Mouse (Mus musculus) embryonic facial prominence, embryonic 15.5 days (tissue): ENCODE results near the gene Gm20843. TPM values are rescaled to one million over a fixed set of nuclear protein-coding genes. Genes with fewer than 3 reads are reported as not detected.
"Not testable (repeated sequence)": the region's sequence is repeated elsewhere in the genome, so short reads cannot be mapped to it uniquely, and the experiment has no call there.

ENCODE experiments used
- ATAC-seq: fragments of 200-750 bp; cut with Nextera tagmentation; 2 replicates; pipeline ENCODE4 v1.8.0; 2017; ENCODE audit warnings: low read depth, moderate TSS enrichment; ENCODE audit not compliant: insufficient number of reproducible peaks, low FRiP score, low TSS enrichment
- H3K27ac ChIP-seq: fragments of 300-500 bp; sonication (generic); replicated peaks from 2 replicates; pipeline ENCODE4 v1.5.1; 2015; ENCODE audit warnings: mild to moderate bottlenecking, inconsistent platforms
- H3K27me3 ChIP-seq: fragments of 300-500 bp; sonication (generic); 2 replicates; pipeline ENCODE4 v1.6.1; 2015; ENCODE audit warnings: inconsistent platforms
- H3K36me3 ChIP-seq: fragments of 300-500 bp; sonication (generic); 2 replicates; pipeline ENCODE4 v1.6.1; 2015; ENCODE audit warnings: mild to moderate bottlenecking, inconsistent platforms
- H3K4me1 ChIP-seq: fragments of 300-500 bp; sonication (generic); 2 replicates; pipeline ENCODE4 v1.6.1; 2015; ENCODE audit warnings: inconsistent platforms
- H3K4me2 ChIP-seq: fragments of 300-500 bp; sonication (generic); replicated peaks from 2 replicates; pipeline ENCODE4 v1.6.1; 2015; ENCODE audit warnings: mild to moderate bottlenecking, inconsistent platforms
- H3K4me3 ChIP-seq: fragments of 300-500 bp; sonication (generic); replicated peaks from 2 replicates; pipeline ENCODE4 v1.5.1; 2015; ENCODE audit warnings: mild to moderate bottlenecking, inconsistent platforms
- H3K9ac ChIP-seq: fragments of 300-500 bp; sonication (generic); 2 replicates; pipeline ENCODE4 v1.6.1; 2015; ENCODE audit warnings: inconsistent platforms
- H3K9me3 ChIP-seq: fragments of 300-500 bp; sonication (generic); replicated peaks from 2 replicates; pipeline ENCODE4 v1.6.1; 2016; ENCODE audit warnings: inconsistent platforms
- WGBS: fragments of 180-500 bp; shearing (Covaris S2); methylation state at CpG from one replicate; pipeline ENCODE4 v1.1.7; 2015; 5-methylcytosine and 5-hydroxymethylcytosine counted together
- polyA plus RNA-seq: library from polyadenylated mRNA; unstranded; fragments of >200 nt; fragmentation: Nextera tagmentation; extraction: Ambion mirVana; gene quantifications from 2 replicates; pipeline ENCODE4 v1.2.1, GENCODE M21; 2015

Gm20843 gene
- not detected in 2 replicates for polyA plus RNA-seq

DNA sequence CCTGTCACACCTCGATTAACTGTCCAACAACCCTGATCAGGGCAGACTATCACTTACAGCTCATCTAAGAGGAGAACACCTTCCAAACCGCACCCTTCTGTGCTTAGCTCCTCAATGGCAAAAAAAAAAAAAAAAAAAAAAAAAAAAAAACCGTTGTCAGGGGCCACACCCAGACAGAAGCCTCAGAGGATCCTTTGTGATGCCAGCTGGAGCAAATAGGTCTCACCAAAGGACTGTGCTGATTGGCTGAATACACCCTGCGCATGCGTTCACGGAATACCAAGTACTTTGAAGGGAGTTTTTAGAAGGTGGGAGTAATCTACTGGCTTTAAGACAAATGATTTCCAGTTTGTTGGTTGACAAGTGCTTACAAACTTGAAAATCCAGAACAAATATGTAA, at the start of gene Gm20843:
TSS of gene Gm20843 (minus strand) at position 101 of the 400 bp plus-strand sequence.
- not testable (repeated sequence) for H3K36me3 ChIP-seq, H3K27ac ChIP-seq, H3K4me2 ChIP-seq, H3K9me3 ChIP-seq, ATAC-seq, H3K9ac ChIP-seq, H3K4me3 ChIP-seq, H3K4me1 ChIP-seq, H3K27me3 ChIP-seq
- no CpG with 5 or more reads among the region's 6 CpGs for WGBS
